Mouse (Mus musculus) brain, embryonic 14.5 days (tissue): Measurements from ENCODE around the gene Tas1r3. TPM values are rescaled to one million over a fixed set of nuclear protein-coding genes. Genes with fewer than 3 reads are reported as not detected.

Experiments used
- DNase-seq: peaks from one replicate; pipeline ENCODE4 v3.0.0-alpha.2; 2011; ENCODE audit warnings: low read depth
- CTCF ChIP-seq: fragments of 200-500 bp; IDR thresholded peaks from 2 replicates; pipeline ENCODE4 v1.5.1; 2012; ENCODE audit warnings: inconsistent platforms, mild to moderate bottlenecking, moderate library complexity, borderline replicate concordance; ENCODE audit not compliant: insufficient read depth, insufficient read length; ENCODE audit errors: extremely low read depth
- POLR2A ChIP-seq: fragments of 200-500 bp; IDR thresholded peaks from 2 replicates; pipeline ENCODE4 v1.6.1; 2012; ENCODE audit warnings: mild to moderate bottlenecking, inconsistent platforms, borderline replicate concordance; ENCODE audit not compliant: poor library complexity, insufficient read depth, insufficient read length, severe bottlenecking; ENCODE audit errors: extremely low read depth
- polyA plus RNA-seq: library from polyadenylated mRNA; depleted of rRNA; stranded (reverse); fragments of >200 nt; gene quantifications from 2 replicates; pipeline ENCODE4 v1.2.3, GENCODE M21; 2012

Gene Tas1r3
- polyA plus RNA-seq, 1 experiment = 0.83 TPM

DNA sequence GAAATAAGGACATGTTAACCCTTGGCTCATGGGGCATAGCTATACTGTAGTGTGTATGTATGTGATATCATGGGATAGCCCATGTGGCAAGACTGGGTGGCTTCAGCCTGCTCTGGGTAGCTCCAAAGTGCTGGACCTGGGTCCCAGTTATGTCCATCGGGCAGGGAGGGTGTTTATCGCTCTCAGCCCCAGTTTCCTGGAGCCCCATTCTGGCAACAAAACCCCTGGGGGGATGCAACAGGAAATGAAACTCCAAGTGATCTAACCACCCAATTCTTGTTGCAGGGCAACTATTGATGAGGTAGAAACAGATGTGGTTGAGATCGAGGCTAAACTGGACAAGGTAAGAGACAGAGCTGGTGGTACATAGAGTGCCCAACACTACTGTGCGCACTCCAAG, 32.7 kb upstream of the Tas1r3 start:
- DNase-seq = no peak
- no peak for TF ChIP-seq CTCF
- TF ChIP-seq POLR2A = no peak

DNA sequence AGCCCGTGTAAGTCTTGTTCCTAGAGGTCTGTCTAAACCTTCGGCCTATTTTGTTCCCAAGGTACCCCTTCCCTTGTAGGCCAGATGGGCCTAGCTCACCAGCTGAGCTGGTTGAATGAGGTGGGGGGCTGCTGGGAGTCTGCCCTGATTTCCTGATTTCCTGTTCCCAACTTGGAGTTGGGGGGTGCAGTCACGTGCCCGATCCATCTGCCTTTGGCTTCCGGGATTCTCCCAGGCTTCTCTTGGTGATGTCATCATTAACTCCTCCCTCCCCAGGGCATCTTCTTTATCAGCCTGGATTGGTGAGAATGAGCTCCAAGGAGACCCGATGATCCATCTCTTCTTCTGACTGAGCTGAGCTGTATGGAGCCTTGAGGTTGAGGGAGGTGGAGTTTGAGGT, 32.1 kb upstream of the Tas1r3 start:
- TF ChIP-seq CTCF (no peak), POLR2A (no peak)
- peak; percentile 79 for DNase-seq

DNA sequence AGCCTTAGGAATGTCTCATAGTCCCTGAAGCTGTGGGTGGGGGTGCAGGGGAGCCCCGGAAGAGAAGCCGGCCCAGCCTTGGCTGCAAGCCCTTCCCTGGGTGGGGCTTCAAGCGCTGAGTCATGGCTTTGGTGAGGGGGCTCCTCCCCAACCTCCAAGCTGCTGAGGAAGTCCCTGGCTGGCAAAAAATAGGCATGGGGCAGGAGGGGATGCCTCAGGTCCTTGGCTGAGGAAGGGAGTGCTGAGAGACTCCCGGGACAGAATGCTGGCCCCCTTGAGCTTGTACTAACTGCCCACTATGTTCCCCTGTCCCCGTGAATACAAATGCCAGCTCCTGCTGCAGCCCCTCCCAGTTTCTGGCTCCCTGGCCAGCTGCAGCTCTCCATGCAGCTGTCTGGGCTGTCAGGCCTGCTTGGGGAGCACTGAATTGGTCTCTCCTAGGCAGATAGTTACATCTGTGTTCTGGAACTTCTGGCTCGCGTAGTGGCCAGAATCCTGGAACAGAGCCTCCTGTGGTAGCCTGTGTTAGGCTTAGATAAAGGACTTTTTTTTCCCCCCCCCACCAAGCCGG, 31.2 kb upstream of the Tas1r3 start:
- peak; percentile 26 for DNase-seq
- TF ChIP-seq CTCF = no peak

DNA sequence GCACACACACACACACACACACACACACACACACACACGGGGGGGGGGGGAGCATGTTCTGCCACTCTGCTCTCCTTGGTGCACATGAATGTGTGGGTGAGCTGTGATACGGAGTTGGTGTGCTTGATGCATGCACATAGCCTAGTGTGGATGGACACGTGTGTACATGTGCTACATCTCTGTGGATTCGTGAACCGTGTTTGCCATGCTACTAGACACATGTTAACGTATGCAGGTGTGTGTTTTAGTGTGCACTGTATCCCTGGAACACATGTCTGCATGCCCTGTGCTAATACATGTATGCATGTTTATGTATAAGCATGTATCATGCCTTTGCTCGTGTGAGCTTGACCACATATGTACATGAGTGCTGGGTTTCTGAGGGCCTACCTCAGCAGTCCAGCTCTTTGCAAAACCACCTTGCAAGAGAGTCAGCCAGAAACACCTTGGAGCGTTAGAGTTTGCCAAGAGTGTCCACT, 30.1 kb upstream of the Tas1r3 start:
- TF ChIP-seq CTCF = no peak
- TF ChIP-seq POLR2A = no peak
- DNase-seq = no peak

DNA sequence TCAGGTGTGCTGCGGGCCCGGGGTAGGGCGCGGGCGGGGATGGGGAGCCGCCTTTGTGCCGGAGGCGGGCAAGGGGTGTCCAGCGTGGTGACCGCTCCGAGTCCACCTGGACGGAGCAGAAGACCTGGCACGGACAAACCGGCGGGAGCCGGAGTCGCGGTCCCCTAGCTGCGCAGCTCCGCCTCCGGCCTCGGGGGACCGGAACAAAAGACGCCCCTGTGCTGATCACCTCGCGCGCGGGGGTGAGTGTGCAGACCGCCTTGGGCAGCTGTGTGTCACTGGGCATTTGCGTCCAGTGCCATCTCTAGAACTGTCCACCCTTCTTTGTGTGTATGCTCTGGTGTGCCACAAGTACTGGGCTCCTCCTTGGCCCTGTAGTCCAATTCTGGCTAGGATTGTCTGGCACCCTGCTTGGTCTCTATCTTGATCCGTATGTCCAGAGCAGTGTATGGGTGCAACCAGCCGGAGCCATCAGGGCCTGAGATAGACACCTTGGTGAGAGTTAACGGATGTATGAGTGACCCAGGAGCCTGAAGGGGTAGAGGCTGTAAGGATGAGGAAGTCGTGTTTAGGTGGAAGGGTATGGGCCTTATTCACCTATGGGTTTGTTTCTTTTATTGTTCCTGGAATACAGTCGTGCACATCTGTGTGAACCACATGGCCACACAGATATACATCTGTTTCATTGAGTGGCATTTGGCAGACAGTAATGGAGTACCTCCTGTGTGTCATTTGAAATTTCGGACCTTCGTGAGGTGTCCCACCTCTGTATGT, 29.5 kb upstream of the Tas1r3 start:
- DNase-seq = peak; percentile 56
- no peak for TF ChIP-seq POLR2A
- no peak for TF ChIP-seq CTCF

DNA sequence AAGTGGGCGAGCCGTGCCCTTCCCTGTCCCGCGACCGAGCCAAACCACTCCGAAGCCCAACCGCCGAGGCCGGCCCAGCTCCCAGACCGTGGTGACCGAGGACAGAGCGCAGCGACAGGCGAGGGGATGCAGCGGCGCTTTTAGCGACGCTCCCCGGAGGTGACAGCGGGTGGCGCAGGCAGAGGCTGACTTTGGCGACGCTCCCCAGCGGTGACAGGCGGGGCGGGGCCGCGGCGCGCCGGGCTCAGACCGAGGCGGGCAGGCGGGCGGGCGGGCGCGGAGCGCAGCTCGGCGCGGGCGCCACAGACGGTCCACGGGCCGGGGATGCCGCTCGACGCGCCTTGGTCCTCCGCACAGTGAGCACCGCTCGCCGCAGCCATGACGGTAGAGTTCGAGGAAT, 28.9 kb upstream of the Tas1r3 start:
- peak; percentile 9; the same call in 1 of the 2 replicates for TF ChIP-seq CTCF
- peak; percentile 86 for TF ChIP-seq POLR2A
- DNase-seq = peak; percentile 94

DNA sequence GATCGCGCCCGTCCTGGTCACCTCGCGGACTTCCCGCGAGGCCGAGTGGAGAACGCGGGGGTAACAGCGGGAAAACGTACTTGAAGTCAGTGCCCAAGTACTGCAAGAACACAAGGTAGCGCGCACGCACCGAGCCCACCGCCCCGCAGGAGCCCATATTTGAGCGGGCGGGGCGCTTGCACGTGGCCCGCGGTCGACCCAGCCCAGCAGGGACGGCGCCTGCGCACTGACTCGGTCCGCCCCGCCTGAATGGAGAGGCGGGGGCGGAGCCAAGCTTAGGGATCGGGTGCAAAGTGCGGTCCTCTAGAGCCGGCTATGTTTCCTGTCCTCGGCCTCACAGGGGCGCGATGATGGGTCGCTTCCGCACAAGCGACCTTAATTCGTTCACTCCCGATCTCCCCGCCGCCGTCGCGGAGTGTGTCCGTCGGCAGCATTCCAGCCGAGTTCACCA, 28.4 kb upstream of the Tas1r3 start, which contains the start of the genes Pusl1 and Acap3:
TSS of gene Pusl1 (minus strand) at position 231 of the 451 bp plus-strand sequence.
TSS of gene Acap3 (plus strand) at position 272 of the 451 bp plus-strand sequence.
- TF ChIP-seq CTCF = no peak
- peak; percentile 66; the same call in 1 of the 2 replicates for TF ChIP-seq POLR2A
- peak; percentile 99 for DNase-seq

DNA sequence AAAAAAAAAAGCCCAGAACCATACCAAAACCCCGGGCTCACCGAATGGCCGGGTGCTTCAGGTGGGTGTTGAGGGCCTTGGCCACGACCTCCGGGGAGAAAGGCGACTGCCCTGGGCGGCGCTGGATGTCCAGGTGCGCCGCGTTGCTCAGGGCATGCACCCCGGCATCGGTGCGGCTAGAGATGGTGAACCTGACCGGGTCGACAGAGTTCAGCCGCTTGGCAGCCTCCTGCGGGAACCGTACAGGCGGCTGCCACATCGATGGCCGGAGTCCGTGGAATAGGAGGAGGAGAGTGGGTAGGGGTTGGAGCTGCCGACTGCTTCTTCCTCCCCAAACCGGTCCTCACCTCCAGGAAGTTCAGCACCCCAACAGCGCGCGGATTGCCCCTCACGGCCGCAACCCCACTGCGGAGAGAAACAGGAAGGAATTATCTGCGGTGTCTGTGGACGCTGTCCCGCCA, 27.9 kb upstream of the Tas1r3 start:
- DNase-seq = no peak

DNA sequence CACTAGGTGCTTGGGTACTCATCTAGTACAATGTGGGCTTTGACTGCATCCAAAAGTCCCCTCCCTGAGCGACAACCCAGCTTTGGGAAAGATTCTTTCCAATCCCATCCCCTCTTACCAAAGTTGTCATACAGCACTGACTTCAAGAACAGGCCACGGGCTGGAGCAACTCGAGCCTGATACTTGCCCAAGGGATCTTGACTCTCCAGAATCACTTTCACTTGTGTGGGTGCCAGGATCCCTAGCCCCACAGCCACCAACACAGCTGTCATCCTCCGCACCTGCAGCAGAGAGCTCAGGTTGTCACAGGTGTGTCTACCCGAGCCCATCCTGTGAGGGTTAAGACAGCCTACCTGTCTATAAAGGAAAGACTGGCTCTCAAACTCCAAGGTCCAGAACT, 26.2 kb upstream of the Tas1r3 start:
- DNase-seq = no peak
- TF ChIP-seq POLR2A (no peak), CTCF (no peak)

More for the DNA sequence above, 27.9 kb upstream of the Tas1r3 start:
- TF ChIP-seq POLR2A (no peak), CTCF (no peak)

DNA sequence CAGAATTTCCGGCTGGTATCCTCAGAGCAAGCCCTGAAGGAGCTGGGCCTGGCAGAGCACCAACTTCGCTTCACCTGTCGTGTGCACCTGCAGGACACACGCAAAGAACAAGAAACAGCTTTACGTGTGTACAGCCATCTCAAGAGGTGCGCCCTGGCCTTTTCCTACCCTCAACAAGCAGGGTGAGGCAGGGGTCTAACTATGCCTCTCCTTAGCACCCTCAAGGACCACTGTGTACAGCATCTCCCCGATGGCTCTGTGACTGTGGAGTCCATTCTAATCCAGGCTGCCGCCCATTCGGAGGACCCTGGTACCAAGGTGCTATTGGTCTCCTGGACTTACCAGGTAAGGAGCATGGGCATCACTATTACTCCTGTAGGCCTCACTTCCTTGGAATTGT, 25.0 kb upstream of the Tas1r3 start:
- no peak for DNase-seq
- no peak for TF ChIP-seq CTCF
- no peak for TF ChIP-seq POLR2A

DNA sequence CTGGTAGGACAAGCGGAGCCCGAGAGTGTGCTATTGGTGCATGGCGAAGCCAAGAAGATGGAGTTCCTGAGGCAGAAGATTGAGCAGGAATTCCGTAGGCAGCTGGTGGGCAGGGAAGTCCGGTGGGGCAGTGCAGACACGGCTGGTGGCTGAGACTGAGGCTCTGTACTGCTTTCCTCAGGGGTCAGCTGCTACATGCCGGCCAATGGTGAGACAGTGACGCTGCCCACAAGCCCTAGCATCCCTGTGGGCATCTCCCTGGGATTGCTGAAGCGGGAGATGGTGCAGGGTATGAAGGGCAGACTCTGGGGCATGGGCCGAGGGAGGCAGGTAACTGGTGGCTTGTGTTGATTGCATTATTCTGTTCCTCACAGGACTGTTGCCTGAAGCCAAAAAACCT, 24.5 kb upstream of the Tas1r3 start:
- no peak for TF ChIP-seq CTCF
- TF ChIP-seq POLR2A = no peak
- no peak for DNase-seq
